Mouse (Mus musculus) embryonic fibroblast, embryonic 13.5 days (primary cell): ENCODE data around the gene Zan. TPM values are rescaled to one million over a fixed set of nuclear protein-coding genes. Genes with fewer than 3 reads are reported as not detected.

Experiments used
- H3K27ac ChIP-seq: 2 replicates; pipeline ENCODE4 v1.5.1; 2012; ENCODE audit warnings: low read length, control low read depth, inconsistent platforms; ENCODE audit not compliant: insufficient read depth
- H3K4me1 ChIP-seq: 2 replicates; pipeline ENCODE4 v1.6.1; 2011; ENCODE audit warnings: low read length; ENCODE audit not compliant: control insufficient read depth, insufficient read depth
- H3K4me3 ChIP-seq: 2 replicates; pipeline ENCODE4 v1.5.1; 2011; ENCODE audit warnings: mild to moderate bottlenecking, control low read depth, low read length; ENCODE audit not compliant: insufficient read depth
- CTCF ChIP-seq: IDR thresholded peaks from 2 replicates; pipeline ENCODE4 v1.5.1; 2011; ENCODE audit warnings: mild to moderate bottlenecking, control low read depth, low read length, moderate library complexity, borderline replicate concordance; ENCODE audit not compliant: insufficient read depth
- POLR2A ChIP-seq: IDR thresholded peaks from 2 replicates; pipeline ENCODE4 v1.6.1; 2011; ENCODE audit warnings: low read depth, mild to moderate bottlenecking, control low read depth, low read length, moderate library complexity
- polyA plus RNA-seq: library from polyadenylated mRNA; stranded (reverse); fragments of >200 nt; gene quantifications from 2 replicates; pipeline ENCODE4 v1.2.4, GENCODE M21; 2011; ENCODE audit warnings: low read depth; ENCODE audit not compliant: missing spikeins, insufficient read length

Zan gene
- polyA plus RNA-seq, 1 experiment: 0.19 TPM

- no peaks in the 10 kb centered on the region for H3K4me1 ChIP-seq
- TF ChIP-seq CTCF (no peak), POLR2A (no peak)
These were observed 141.8 kb downstream of the Zan start for GRCm38 (mm10) chr5:137335066-137335465.

GRCm38 (mm10) chr5:137334317-137334716 is 142.5 kb downstream of the Zan start:
- H3K27ac ChIP-seq: no peak overlapping the region
- no peak overlapping the region for H3K4me3 ChIP-seq
- TF ChIP-seq CTCF: no peak
- H3K4me1 ChIP-seq: no peaks in the 10 kb centered on the region

More at GRCm38 (mm10) chr5:137335066-137335465, 141.8 kb downstream of the Zan start:
- no peak overlapping the region for H3K27ac ChIP-seq
- H3K4me3 ChIP-seq: no peak overlapping the region

- peak within 1 kb of the TSS; percentile 60 for H3K4me3 ChIP-seq
- H3K4me1 ChIP-seq: no peaks in the 10 kb centered on the region
- H3K27ac ChIP-seq: no peak within 1 kb of the TSS
- TF ChIP-seq POLR2A (peak; percentile 59; the same call in 1 of the 2 replicates), CTCF (peak; percentile 74; the same call in 1 of the 2 replicates)
These were observed 143.2 kb downstream of the Zan start, which contains the start of gene Slc12a9 for GRCm38 (mm10) chr5:137333512-137334174. Slc12a9 (minus strand) TSS chr5:137333597.

DNA sequence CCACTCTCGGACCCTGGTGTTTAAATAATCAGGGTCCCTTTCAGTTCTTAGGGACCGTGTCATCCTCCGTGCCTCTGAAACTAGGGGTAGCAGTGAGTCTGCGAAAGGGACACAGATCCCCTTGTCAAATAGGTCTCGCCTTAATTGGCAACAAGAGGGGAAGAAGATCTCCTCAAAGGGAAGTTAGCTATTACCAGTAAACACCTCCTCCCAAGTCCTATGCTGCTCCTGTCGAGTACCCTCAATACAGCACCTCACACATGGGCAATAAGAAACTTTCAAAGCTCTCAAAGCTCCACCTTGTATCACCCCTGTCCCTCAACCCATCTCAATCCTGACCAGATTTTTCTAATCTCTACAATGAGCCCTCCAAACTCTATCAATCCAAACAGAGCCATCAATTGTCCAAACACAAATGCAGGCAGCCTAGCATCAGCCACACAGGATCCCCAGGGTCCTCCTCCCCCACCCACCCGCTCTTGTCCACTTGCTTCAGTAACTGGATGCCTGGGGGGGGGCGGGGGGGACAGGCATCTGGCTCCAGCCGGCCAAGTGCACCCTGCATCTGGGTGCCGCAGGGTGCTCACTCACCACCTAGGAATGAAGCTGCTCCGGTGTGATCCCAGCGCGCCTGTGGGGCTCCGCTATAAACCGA is 143.9 kb downstream of the Zan start:
- Histone ChIP-seq H3K27ac (no peak overlapping the region), H3K4me3 (peak overlapping the region; percentile 60), H3K4me1 (no peaks in the 10 kb centered on the region)
- TF ChIP-seq CTCF: no peak
- TF ChIP-seq POLR2A: no peak; the same call in 1 of the 2 replicates

DNA sequence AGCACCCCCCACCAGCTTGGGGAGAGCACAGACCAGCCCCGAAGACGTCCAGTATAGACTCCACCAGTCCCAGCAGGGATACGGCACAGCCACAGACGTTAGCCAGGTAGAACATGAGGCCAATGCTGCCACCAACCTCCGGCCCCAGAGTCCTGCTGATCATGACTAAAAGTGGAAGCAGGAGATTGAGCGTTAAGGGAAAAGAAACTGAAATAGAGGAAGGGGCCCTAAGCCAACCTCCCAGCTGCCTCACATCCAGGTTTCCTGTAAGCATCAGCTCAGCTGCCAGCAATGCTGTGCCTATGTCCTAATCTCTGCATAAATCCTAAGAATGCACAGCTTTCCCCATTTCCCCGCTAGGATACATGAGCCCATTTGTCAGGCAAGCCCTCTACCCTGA is 146.0 kb downstream of the Zan start:
- TF ChIP-seq POLR2A: no peak
- no peak for TF ChIP-seq CTCF
- Histone ChIP-seq H3K4me1 (no peaks in the 10 kb centered on the region), H3K27ac (no peak overlapping the region), H3K4me3 (no peak overlapping the region)

Other genes with a start within 250 kb of the Zan start
- gene Ache, start 189.5 kb downstream of the Zan start, polyA plus RNA-seq: 0.33 and 0.73 TPM in 2 replicates
- 4.4 and 7.7 TPM in 2 replicates for gene Ufsp1, start 182.4 kb downstream of the Zan start, polyA plus RNA-seq
- 93.6 and 108 TPM in 2 replicates for gene Srrt, start 169.4 kb downstream of the Zan start, polyA plus RNA-seq
- gene Trip6, start 162.7 kb downstream of the Zan start, polyA plus RNA-seq: 32.5 and 42.9 TPM in 2 replicates
- gene Slc12a9, start 143.5 kb downstream of the Zan start, polyA plus RNA-seq: 7.2 and 7.7 TPM in 2 replicates
- gene Ephb4, start 127.0 kb downstream of the Zan start, polyA plus RNA-seq: 36.2 and 43.4 TPM in 2 replicates
- gene Pop7, start 25.5 kb upstream of the Zan start, polyA plus RNA-seq: 14.6 and 16.8 TPM in 2 replicates
- 12.1 and 17.7 TPM in 2 replicates for gene Gigyf1, start 41.5 kb upstream of the Zan start, polyA plus RNA-seq
- not detected in 2 replicates for gene Epo, start 56.2 kb upstream of the Zan start, polyA plus RNA-seq
- gene Gnb2, start 56.4 kb upstream of the Zan start, polyA plus RNA-seq: 358 and 390 TPM in 2 replicates
- gene Actl6b, start 76.5 kb upstream of the Zan start, polyA plus RNA-seq: not detected in 2 replicates
- gene Tfr2, start 92.8 kb upstream of the Zan start, polyA plus RNA-seq: 0.67 and 0.68 TPM in 2 replicates
- 35.4 and 41.3 TPM in 2 replicates for gene Mospd3, start 124.0 kb upstream of the Zan start, polyA plus RNA-seq
- 732 and 740 TPM in 2 replicates for gene Pcolce, start 136.7 kb upstream of the Zan start, polyA plus RNA-seq
- 0.60 and 0.67 TPM in 2 replicates for gene Fbxo24, start 151.9 kb upstream of the Zan start, polyA plus RNA-seq
- gene Lrch4, start 152.1 kb upstream of the Zan start, polyA plus RNA-seq: 17.5 and 29.1 TPM in 2 replicates
- 3.0 and 3.5 TPM in 2 replicates for gene Gm20605, start 152.1 kb upstream of the Zan start, polyA plus RNA-seq
- gene Sap25, start 164.3 kb upstream of the Zan start, polyA plus RNA-seq: 2.5 and 3.4 TPM in 2 replicates
- 0.22 and 0.37 TPM in 2 replicates for gene Irs3, start 168.7 kb upstream of the Zan start, polyA plus RNA-seq
- gene Agfg2, start 207.7 kb upstream of the Zan start, polyA plus RNA-seq: 15.1 and 22.0 TPM in 2 replicates